Mouse (Mus musculus) hindbrain, embryonic 15.5 days (tissue): Measurements from ENCODE around the gene Trim8. TPM values are rescaled to one million over a fixed set of nuclear protein-coding genes. Genes with fewer than 3 reads are reported as not detected.
A peak's percentile ranks its signal among the peaks of the same experiment; 100 is the strongest.

Source experiments
- ATAC-seq: fragments of 200-750 bp; cut with Nextera tagmentation; 2 replicates; pipeline ENCODE4 v1.8.0; 2017; ENCODE audit warnings: low read depth, moderate number of reproducible peaks, moderate TSS enrichment; ENCODE audit not compliant: low FRiP score
- H3K27ac ChIP-seq: fragments of 300-500 bp; sonication (generic); replicated peaks from 2 replicates; pipeline ENCODE4 v1.5.1; 2015; ENCODE audit warnings: mild to moderate bottlenecking, inconsistent platforms
- H3K27me3 ChIP-seq: fragments of 300-500 bp; sonication (generic); 2 replicates; pipeline ENCODE4 v1.6.1; 2015; ENCODE audit warnings: control low read depth, inconsistent platforms
- H3K36me3 ChIP-seq: fragments of 300-500 bp; sonication (generic); 2 replicates; pipeline ENCODE4 v1.6.1; 2015; ENCODE audit warnings: control low read depth, inconsistent platforms
- H3K4me1 ChIP-seq: fragments of 300-500 bp; sonication (generic); replicated peaks from 2 replicates; pipeline ENCODE4 v1.6.1; 2015; ENCODE audit warnings: control low read depth, inconsistent platforms
- H3K4me2 ChIP-seq: fragments of 300-500 bp; sonication (generic); 2 replicates; pipeline ENCODE4 v1.6.1; 2015; ENCODE audit warnings: moderate library complexity, mild to moderate bottlenecking, inconsistent platforms
- H3K4me3 ChIP-seq: fragments of 300-500 bp; sonication (generic); 2 replicates; pipeline ENCODE4 v1.5.1; 2015; ENCODE audit warnings: mild to moderate bottlenecking, inconsistent platforms
- H3K9ac ChIP-seq: fragments of 300-500 bp; sonication (generic); 2 replicates; pipeline ENCODE4 v1.6.1; 2015; ENCODE audit warnings: inconsistent platforms
- H3K9me3 ChIP-seq: fragments of 300-500 bp; sonication (generic); 2 replicates; pipeline ENCODE4 v1.6.1; 2016; ENCODE audit warnings: control low read depth, inconsistent platforms
- WGBS: fragments of 180-500 bp; shearing (Covaris S2); methylation state at CpG from one replicate; pipeline ENCODE4 v1.1.7; 2015; 5-methylcytosine and 5-hydroxymethylcytosine counted together
- polyA plus RNA-seq: library from polyadenylated mRNA; unstranded; fragments of >200 nt; fragmentation: Nextera tagmentation; extraction: Ambion mirVana; gene quantifications from 2 replicates; pipeline ENCODE4 v1.2.1, GENCODE M21; 2015

The Trim8 gene
- polyA plus RNA-seq, 1 experiment from 2014 or later: 31.9 TPM

DNA sequence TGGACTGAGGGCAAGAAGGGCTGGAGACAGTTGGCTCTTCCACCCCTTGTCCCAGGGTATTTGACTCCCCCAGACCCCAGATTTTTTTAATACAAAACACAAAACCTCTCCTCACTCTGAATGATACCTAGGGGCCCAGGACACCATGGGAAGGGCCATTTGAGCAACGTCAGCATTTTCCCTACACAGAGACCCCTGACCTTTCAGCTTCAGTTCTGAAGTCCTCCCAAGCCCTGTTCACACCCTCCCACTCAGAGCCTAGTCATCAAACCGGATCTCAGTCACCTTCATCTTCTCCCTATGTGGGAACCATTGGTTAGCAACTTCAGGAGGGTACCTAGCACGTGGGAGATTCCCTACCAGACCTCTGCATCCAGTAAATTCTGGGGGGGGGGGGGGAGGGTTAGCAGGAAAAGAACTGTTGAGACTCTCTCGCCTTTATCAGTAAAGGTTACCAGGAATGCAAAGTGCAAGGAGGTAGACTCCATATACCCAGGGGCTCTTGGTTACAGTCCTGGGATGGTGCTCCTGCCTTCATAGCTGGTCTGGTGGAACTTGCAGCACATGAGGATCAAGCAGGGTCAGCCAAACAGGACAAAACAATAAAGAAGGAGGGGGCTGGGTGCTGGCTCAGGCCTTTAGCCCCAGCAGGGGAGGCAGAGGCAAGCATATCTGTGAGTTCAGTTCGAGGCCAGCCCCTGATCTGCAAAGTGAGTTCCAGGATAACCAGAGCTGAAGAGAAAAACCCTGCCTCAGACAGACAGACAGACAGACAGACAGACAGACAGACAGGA lies 17.5 kb downstream of the Trim8 start:
- Histone ChIP-seq H3K9ac (no peak overlapping the region), H3K36me3 (peaks cover 20% of the 10 kb centered on the region), H3K27ac (peak overlapping the region; percentile 62; the same call in 1 of the 2 replicates), H3K9me3 (no peaks in the 10 kb centered on the region), H3K4me3 (no peak overlapping the region), H3K27me3 (no peaks in the 10 kb centered on the region), H3K4me2 (peak overlapping the region; percentile 35), H3K4me1 (peaks cover 32% of the 10 kb centered on the region)
- 15% methylated on average over 5 of the region's 5 CpGs for WGBS
- no peak for ATAC-seq

GRCm38 (mm10) chr19:46521698-46522097 lies 20.2 kb downstream of the Trim8 start:
- Histone ChIP-seq H3K4me1 (peaks cover 57% of the 10 kb centered on the region), H3K27me3 (no peaks in the 10 kb centered on the region), H3K9me3 (no peaks in the 10 kb centered on the region), H3K9ac (no peak overlapping the region), H3K4me3 (no peak overlapping the region), H3K4me2 (no peak overlapping the region), H3K27ac (no peak overlapping the region), H3K36me3 (no peaks in the 10 kb centered on the region; the same call in 1 of the 2 replicates)
- no peak for ATAC-seq

DNA sequence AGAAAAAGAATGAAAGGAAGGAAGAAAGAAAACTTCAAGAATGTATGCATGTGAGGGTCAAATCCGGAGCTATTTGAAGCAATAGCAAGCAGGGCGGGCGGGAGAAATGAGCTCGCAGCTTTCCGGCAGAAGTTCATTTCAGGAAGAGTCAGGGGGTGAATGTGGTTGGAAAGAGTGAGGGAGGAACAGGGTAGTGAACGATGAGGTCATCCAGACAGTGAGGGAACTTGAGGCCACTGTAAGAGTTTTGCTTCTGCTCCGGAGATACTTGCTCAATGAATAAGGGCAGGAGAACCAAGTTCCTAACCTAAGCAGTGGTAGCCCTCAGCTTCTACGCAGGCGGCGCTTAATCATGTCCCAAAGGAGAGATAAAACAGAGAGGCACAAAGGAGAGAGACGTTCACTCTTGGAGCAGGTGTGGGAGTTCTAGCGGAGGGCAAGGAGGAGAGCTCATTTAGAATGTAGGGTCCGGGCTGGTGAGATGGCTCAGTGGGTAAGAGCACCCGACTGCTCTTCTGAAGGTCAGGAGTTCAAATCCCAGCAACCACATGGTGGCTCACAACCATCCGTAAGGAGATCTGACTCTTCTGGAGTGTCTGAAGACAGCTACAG lies 21.0 kb downstream of the Trim8 start:
- no peaks in the 10 kb centered on the region for H3K27me3 ChIP-seq
- no peaks in the 10 kb centered on the region for H3K9me3 ChIP-seq
- H3K4me1 ChIP-seq: peaks cover 63% of the 10 kb centered on the region
- H3K27ac ChIP-seq: no peak overlapping the region
- no peak overlapping the region for H3K4me2 ChIP-seq
- no peak overlapping the region for H3K4me3 ChIP-seq
- ATAC-seq: no peak
- H3K9ac ChIP-seq: no peak overlapping the region
- WGBS: 36% methylated on average over 15 of the region's 15 CpGs
- no peaks in the 10 kb centered on the region for H3K36me3 ChIP-seq

GRCm38 (mm10) chr19:46523131-46523479 lies 21.6 kb downstream of the Trim8 start:
- no peaks in the 10 kb centered on the region for H3K9me3 ChIP-seq
- peak overlapping the region; percentile 81 for H3K27ac ChIP-seq
- H3K4me2 ChIP-seq: peak overlapping the region; percentile 59
- H3K36me3 ChIP-seq: no peaks in the 10 kb centered on the region
- no peaks in the 10 kb centered on the region for H3K27me3 ChIP-seq
- H3K4me1 ChIP-seq: peaks cover 63% of the 10 kb centered on the region
- 0 out of 2 replicates have a peak overlapping the region, but pooled peaks have one; percentile 25 for H3K4me3 ChIP-seq
- 0 out of 2 replicates have a peak overlapping the region, but pooled peaks have one; percentile 10 for H3K9ac ChIP-seq
- ATAC-seq: no peak

DNA sequence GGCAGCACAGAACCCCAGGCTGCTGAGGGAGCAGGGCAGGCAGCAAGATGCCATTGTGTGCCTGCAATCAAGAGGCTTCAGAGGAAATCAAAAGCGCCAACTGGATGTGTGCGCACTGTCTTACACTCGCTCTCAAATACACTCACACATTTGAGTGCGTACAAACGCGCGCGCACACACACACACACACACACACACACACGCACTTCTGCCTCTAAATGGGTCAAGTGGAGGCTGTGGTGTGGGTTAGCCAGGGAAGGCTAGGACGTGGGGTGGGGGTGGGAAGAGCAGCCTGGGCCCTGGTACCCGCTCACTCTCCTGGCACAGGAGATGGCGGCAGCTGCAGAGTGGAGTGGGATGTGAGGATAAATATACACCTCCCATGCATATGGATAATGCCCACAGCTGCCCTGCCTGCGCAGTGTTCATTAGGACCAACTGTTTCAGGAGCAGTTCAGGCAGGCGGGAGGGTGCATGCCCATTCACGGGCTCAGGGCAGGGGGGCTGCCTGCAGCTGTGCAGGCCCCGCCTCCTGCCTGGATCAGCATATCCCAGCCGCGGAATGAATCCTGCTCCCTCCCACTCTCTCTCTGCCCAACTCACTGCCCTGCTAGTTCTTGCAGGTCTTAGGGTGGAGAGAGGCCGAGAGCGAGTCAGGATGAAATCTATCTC lies 22.1 kb downstream of the Trim8 start:
- WGBS: 2% methylated on average over 20 of the region's 20 CpGs
- peak overlapping the region; percentile 25 for H3K4me3 ChIP-seq
- H3K4me2 ChIP-seq: peak overlapping the region; percentile 59
- H3K27me3 ChIP-seq: no peaks in the 10 kb centered on the region
- peaks cover 63% of the 10 kb centered on the region for H3K4me1 ChIP-seq
- no peaks in the 10 kb centered on the region for H3K9me3 ChIP-seq
- H3K9ac ChIP-seq: peak overlapping the region; percentile 38
- ATAC-seq: peak; percentile 81
- no peaks in the 10 kb centered on the region for H3K36me3 ChIP-seq
- H3K27ac ChIP-seq: peak overlapping the region; percentile 81

- Histone ChIP-seq H3K4me3 (peak overlapping the region; percentile 25), H3K36me3 (no peaks in the 10 kb centered on the region), H3K4me2 (peak overlapping the region; percentile 59), H3K4me1 (peaks cover 65% of the 10 kb centered on the region), H3K9ac (peak overlapping the region; percentile 38), H3K27ac (peak overlapping the region; percentile 81), H3K9me3 (no peaks in the 10 kb centered on the region), H3K27me3 (no peaks in the 10 kb centered on the region)
- WGBS: 9% methylated on average over 6 of the region's 6 CpGs
- ATAC-seq: no peak
Measured at GRCm38 (mm10) chr19:46524152-46524544, 22.6 kb downstream of the Trim8 start.

DNA sequence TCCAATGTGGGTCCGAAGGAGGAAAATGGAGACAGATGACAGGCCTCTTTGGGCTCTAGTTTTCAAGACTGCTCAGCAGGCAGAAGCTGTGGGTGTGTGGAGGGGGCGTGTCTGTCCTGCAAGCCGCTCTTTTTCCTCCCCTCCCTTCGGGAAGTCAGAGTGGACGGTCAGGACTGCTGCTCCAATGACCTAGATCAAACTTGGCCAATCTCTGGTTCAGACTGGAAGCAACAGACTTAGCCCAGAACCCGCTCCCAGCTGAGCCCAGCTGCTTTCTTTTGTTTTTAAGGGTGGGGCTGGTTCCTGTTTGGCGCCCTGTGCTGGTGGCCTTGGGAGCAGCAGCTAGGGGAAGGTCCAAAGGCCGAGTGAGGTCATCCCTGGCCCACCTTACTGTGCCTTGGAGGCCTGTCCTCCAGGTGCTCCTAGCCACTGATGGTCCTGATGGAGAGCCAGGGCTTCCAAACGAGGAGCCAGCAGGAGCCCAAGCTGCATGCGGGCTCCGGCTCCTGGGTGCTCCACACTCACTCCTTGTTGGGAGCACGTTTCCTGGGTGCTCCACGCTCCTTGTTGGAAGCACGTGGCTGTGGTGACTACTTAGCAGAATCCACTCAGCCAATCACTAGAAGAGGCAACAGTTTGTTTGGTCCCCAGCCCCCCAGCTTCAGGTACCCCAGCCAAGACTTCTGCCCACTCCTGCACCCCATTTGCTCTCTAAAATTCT lies 23.3 kb downstream of the Trim8 start:
- WGBS: 27% methylated on average over 14 of the region's 14 CpGs
- Histone ChIP-seq H3K9me3 (no peaks in the 10 kb centered on the region), H3K27ac (peak overlapping the region; percentile 81), H3K4me1 (peaks cover 71% of the 10 kb centered on the region), H3K4me2 (peak overlapping the region; percentile 59), H3K9ac (0 out of 2 replicates have a peak overlapping the region, but pooled peaks have one; percentile 38), H3K36me3 (no peaks in the 10 kb centered on the region), H3K27me3 (no peaks in the 10 kb centered on the region), H3K4me3 (no peak overlapping the region)
- ATAC-seq: no peak

DNA sequence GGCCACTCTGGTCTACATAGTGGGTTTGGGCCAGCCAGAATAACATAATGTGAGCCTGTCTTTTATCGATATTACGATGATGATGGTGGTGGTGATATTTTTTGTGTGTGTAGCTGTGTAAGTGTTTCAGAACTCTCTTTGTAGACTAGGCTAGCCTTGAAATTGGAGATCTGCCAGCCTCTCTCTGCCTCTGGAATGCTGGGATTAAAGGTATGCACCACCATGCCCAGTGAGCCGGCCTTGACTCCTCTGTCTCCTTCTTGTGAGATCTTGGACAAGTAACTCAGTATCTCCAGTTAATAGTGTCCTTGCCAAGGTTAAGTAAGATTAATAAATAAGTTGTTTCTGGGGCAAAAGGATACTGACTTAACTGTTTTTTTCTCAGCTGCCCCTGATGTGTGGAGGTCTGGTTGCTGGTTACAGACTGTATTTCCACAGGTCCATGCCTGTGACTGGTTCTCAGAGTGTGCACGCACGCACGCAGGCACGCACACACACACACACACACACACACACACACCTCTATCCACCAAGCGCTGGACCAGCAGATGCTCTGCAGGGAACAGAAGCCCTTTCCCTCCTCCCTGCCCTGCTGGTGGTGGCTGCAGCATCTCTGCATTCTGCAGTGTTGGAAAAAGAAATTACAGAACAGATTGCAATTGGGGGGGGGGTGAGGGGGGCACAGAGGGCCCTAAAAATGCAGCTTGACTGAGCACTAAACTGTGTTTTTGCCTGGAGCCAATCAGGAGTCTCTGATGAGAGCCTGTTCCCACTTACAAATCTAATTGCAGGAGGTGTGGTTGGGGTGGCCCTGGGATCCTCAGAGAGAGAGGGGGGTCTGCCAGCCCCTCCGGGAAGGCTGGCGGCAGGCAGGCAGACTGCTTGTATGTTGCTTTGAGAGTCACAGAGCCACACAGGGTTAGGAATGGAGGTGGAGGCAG lies 24.5 kb downstream of the Trim8 start:
- Histone ChIP-seq H3K27me3 (no peaks in the 10 kb centered on the region), H3K4me1 (peaks cover 83% of the 10 kb centered on the region), H3K36me3 (no peaks in the 10 kb centered on the region), H3K9me3 (no peaks in the 10 kb centered on the region), H3K4me3 (no peak overlapping the region), H3K4me2 (no peak overlapping the region), H3K27ac (peak overlapping the region; percentile 56; the same call in 1 of the 2 replicates), H3K9ac (no peak overlapping the region)
- no peak for ATAC-seq
- WGBS: 36% methylated on average over 10 of the region's 10 CpGs

GRCm38 (mm10) chr19:46527632-46528528 lies 26.4 kb downstream of the Trim8 start:
- Histone ChIP-seq H3K27ac (peak overlapping the region; percentile 91), H3K4me1 (peaks cover 97% of the 10 kb centered on the region), H3K27me3 (no peaks in the 10 kb centered on the region), H3K9me3 (no peaks in the 10 kb centered on the region), H3K4me3 (peak overlapping the region; percentile 21), H3K36me3 (no peaks in the 10 kb centered on the region), H3K4me2 (peak overlapping the region; percentile 58), H3K9ac (peak overlapping the region; percentile 37)
- no peak for ATAC-seq
- 5% methylated on average over 17 of the region's 17 CpGs for WGBS

DNA sequence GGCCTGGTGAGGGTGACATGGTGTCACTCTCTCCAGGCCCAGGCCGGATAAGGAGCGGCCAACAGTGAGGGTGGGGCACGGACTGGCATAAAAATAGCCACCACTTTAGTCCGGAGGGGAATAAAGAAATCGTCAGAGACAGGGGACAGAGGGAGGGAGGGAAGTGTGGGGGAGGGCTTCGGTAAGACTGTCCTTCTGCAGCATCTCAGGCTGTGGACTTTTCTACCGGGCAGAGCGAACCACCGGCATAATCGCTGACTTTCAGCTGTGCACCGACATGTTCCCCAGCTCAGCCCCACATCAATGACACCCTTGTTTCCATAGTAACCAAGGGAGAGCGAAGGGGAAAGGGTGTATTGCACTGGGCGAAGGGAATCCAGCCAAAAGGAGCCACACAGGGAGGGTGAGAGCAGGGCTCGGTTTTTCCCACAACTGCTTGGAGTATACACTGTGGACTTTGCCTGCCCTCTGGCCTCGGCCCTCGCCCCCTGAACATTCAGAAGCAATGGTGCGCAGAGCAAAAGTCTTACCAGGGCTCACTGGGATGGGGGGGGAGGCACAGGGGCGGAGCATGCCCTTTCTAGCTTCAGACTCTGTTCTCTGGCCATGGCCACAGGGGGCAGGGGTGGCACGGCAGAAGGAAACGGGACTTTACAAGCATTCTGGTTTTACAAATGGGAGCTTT lies 27.2 kb downstream of the Trim8 start:
- peak overlapping the region; percentile 58 for H3K4me2 ChIP-seq
- WGBS: under 1% methylated on average over 20 of the region's 20 CpGs
- peak; percentile 72 for ATAC-seq
- peaks cover 97% of the 10 kb centered on the region for H3K4me1 ChIP-seq
- no peaks in the 10 kb centered on the region for H3K27me3 ChIP-seq
- H3K27ac ChIP-seq: peak overlapping the region; percentile 91
- peak overlapping the region; percentile 21 for H3K4me3 ChIP-seq
- no peaks in the 10 kb centered on the region for H3K9me3 ChIP-seq
- H3K9ac ChIP-seq: peak overlapping the region; percentile 37
- H3K36me3 ChIP-seq: no peaks in the 10 kb centered on the region
